Mouse (Mus musculus): ENCODE measurements around the gene Prodh2. TPM values are rescaled to one million over a fixed set of nuclear protein-coding genes. Genes with fewer than 3 reads are reported as not detected.

Gene Prodh2
- polyA plus RNA-seq, 1 experiment from 2014 or later, result 0.37 TPM

- no peak for ATAC-seq (replicated peaks; ENCODE audit: insufficient number of reproducible peaks, low FRiP score, low TSS enrichment)
- Histone ChIP-seq H3K27me3 (ENCODE audit: control insufficient read depth, insufficient read depth, low read length) (no peaks in the 10 kb centered on the region), H3K9ac (ENCODE audit: low read depth, low read length) (no peak overlapping the region), H3K4me2 (no peak overlapping the region), H3K4me3 (ENCODE audit: low read depth, low read length) (no peak overlapping the region), H3K36me3 (ENCODE audit: control insufficient read depth, insufficient read depth, low read length) (peaks cover 19% of the 10 kb centered on the region), H3K9me3 (replicated peaks; ENCODE audit: control insufficient read depth, low read length) (no peaks in the 10 kb centered on the region), H3K4me1 (ENCODE audit: control insufficient read depth, insufficient read depth, low read length) (peaks cover 21% of the 10 kb centered on the region), H3K27ac (ENCODE audit: low read depth, low read length) (no peak overlapping the region)
- 91% methylated on average over 18 of the region's 18 CpGs for WGBS (ENCODE audit: insufficient replicate concordance)
Observed at GRCm38 (mm10) chr7:30556894-30557536, 63.6 kb downstream of the Prodh2 start.

GRCm38 (mm10) chr7:30557901-30558514 lies 64.6 kb downstream of the Prodh2 start:
- no peak for ATAC-seq (replicated peaks; ENCODE audit: insufficient number of reproducible peaks, low FRiP score, low TSS enrichment)
- H3K4me2 ChIP-seq, result peak overlapping the region; percentile 97

DNA sequence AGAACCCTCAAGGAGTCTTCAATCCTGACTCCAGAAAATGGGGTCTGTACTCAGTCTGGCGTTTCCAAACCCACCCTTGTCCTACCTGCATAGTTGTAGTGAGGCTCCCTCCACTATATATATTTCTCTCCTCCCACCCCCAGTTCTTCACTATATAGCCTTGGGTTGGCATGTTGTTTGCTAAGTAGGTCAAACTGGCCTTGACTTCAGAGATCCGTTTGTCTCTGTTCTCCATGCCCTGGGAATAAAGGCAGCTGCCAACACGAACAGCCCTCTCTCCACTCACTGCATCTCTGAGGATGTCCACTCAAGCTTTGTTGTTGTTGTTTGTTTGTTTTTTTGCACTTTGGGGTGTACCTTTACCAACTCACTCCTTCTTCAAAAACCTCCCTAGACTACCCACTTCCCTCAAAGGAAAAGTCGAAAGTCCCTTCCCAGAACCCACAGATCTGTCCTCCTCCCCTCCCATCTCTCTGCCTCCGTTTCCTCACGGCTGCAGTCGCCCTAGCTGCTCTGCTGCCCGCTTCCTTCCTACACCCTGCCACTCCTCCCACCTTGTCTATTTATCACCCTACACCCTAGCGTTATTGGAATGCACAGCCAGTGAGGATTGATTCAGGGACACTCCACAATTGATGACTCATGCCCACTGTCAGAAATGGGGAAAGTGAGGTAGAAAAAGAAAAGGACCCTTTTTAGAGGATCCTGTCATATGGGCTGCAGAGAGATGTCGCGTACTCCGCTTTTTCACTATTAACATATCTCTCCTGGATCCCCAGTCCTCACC lies 65.4 kb downstream of the Prodh2 start:
- WGBS (ENCODE audit: insufficient replicate concordance), result 15% methylated on average over 12 of the region's 12 CpGs

More at GRCm38 (mm10) chr7:30557901-30558514, 64.6 kb downstream of the Prodh2 start:
- 0 out of 2 replicates have a peak overlapping the region, but pooled peaks have one; percentile 78 for H3K9ac ChIP-seq (ENCODE audit: low read depth, low read length)
- no peak overlapping the region for H3K27ac ChIP-seq (ENCODE audit: low read depth, low read length)
- no peaks in the 10 kb centered on the region for H3K27me3 ChIP-seq (ENCODE audit: control insufficient read depth, insufficient read depth, low read length)
- H3K4me1 ChIP-seq (ENCODE audit: control insufficient read depth, insufficient read depth, low read length), result peaks cover 19% of the 10 kb centered on the region
- H3K36me3 ChIP-seq (ENCODE audit: control insufficient read depth, insufficient read depth, low read length), result peaks cover 19% of the 10 kb centered on the region
- H3K4me3 ChIP-seq (ENCODE audit: low read depth, low read length), result peak overlapping the region; percentile 64; the same call in 1 of the 2 replicates
- 86% methylated on average over 13 of the region's 13 CpGs for WGBS (ENCODE audit: insufficient replicate concordance)
- H3K9me3 ChIP-seq (replicated peaks; ENCODE audit: control insufficient read depth, low read length), result no peaks in the 10 kb centered on the region

DNA sequence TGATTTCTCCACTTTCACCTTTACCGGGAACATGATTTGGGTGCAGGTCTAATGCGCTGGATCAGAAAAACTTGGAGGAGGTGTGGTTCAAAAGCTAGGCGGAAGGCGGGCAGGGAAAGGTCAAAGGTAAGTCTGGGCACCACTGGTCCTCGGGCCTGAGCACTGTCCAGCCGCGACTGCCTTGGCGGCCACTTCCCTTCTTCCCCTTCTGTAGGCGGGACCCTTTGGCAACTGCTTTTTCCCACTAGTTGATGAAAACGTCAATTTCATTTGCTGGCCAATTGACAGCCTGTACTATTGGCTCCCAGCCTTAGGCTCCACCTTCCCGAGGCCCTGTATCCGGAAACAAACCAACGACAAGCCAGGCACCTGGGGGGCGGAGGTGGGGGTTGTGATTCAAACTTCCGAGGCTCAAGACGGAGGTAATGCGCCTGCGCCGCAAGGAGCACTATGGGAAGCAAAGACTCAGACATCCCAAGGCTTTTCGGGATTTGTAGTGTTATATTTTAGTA lies 66.1 kb downstream of the Prodh2 start, which contains the start of gene Lin37:
Lin37 (minus strand) TSS at position 396 of the 512 bp plus-strand sequence.
- H3K27me3 ChIP-seq (ENCODE audit: control insufficient read depth, insufficient read depth, low read length), result no peaks in the 10 kb centered on the region
- H3K9me3 ChIP-seq (replicated peaks; ENCODE audit: control insufficient read depth, low read length), result no peaks in the 10 kb centered on the region
- 0% methylated on average over 20 of the region's 20 CpGs for WGBS (ENCODE audit: insufficient replicate concordance)
- H3K4me1 ChIP-seq (ENCODE audit: control insufficient read depth, insufficient read depth, low read length), result peaks cover 17% of the 10 kb centered on the region
- H3K9ac ChIP-seq (ENCODE audit: low read depth, low read length), result peak within 1 kb of the TSS; percentile 78
- peaks cover 19% of the 10 kb centered on the region for H3K36me3 ChIP-seq (ENCODE audit: control insufficient read depth, insufficient read depth, low read length)
- peak; percentile 84 for ATAC-seq (replicated peaks; ENCODE audit: insufficient number of reproducible peaks, low FRiP score, low TSS enrichment)
- H3K4me3 ChIP-seq (ENCODE audit: low read depth, low read length), result peak within 1 kb of the TSS; percentile 64
- H3K4me2 ChIP-seq, result peak within 1 kb of the TSS; percentile 97
- peak within 1 kb of the TSS; percentile 1; the same call in 1 of the 2 replicates for H3K27ac ChIP-seq (ENCODE audit: low read depth, low read length)

More for the DNA sequence above, 65.4 kb downstream of the Prodh2 start:
- Histone ChIP-seq H3K4me2 (peak overlapping the region; percentile 97), H3K27me3 (ENCODE audit: control insufficient read depth, insufficient read depth, low read length) (no peaks in the 10 kb centered on the region), H3K4me1 (ENCODE audit: control insufficient read depth, insufficient read depth, low read length) (peaks cover 13% of the 10 kb centered on the region), H3K9ac (ENCODE audit: low read depth, low read length) (peak overlapping the region; percentile 78), H3K36me3 (ENCODE audit: control insufficient read depth, insufficient read depth, low read length) (peaks cover 19% of the 10 kb centered on the region), H3K27ac (ENCODE audit: low read depth, low read length) (peak overlapping the region; percentile 1; the same call in 1 of the 2 replicates), H3K9me3 (replicated peaks; ENCODE audit: control insufficient read depth, low read length) (no peaks in the 10 kb centered on the region), H3K4me3 (ENCODE audit: low read depth, low read length) (peak overlapping the region; percentile 64)
- no peak for ATAC-seq (replicated peaks; ENCODE audit: insufficient number of reproducible peaks, low FRiP score, low TSS enrichment)

DNA sequence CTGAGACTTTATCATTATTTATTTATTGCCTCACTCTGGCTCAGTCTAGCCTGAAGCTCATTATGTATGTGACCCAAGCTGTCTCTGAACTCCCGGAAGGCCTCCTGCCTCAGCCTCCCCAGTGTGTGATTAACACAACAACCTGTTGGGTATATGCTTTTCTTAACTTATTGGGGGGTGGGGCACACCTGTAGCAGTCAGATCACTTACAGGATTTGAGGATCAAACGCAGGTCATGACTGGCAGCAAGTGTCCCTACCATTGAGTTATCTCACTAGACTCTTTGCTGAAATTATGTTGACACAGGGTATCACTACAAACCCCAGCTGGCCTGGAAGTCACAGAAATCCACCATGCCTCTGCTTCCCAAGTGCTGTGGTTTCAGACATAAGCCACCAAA lies 66.9 kb downstream of the Prodh2 start:
- ATAC-seq (replicated peaks; ENCODE audit: insufficient number of reproducible peaks, low FRiP score, low TSS enrichment), result no peak
- Histone ChIP-seq H3K9ac (ENCODE audit: low read depth, low read length) (no peak overlapping the region; the same call in 1 of the 2 replicates), H3K36me3 (ENCODE audit: control insufficient read depth, insufficient read depth, low read length) (peaks cover 12% of the 10 kb centered on the region), H3K27me3 (ENCODE audit: control insufficient read depth, insufficient read depth, low read length) (no peaks in the 10 kb centered on the region), H3K4me2 (peak overlapping the region; percentile 97), H3K27ac (ENCODE audit: low read depth, low read length) (no peak overlapping the region), H3K4me1 (ENCODE audit: control insufficient read depth, insufficient read depth, low read length) (peaks cover 17% of the 10 kb centered on the region), H3K9me3 (replicated peaks; ENCODE audit: control insufficient read depth, low read length) (no peaks in the 10 kb centered on the region), H3K4me3 (ENCODE audit: low read depth, low read length) (0 out of 2 replicates have a peak overlapping the region, but pooled peaks have one; percentile 64)
- 63% methylated on average over 2 of the region's 2 CpGs for WGBS (ENCODE audit: insufficient replicate concordance)

DNA sequence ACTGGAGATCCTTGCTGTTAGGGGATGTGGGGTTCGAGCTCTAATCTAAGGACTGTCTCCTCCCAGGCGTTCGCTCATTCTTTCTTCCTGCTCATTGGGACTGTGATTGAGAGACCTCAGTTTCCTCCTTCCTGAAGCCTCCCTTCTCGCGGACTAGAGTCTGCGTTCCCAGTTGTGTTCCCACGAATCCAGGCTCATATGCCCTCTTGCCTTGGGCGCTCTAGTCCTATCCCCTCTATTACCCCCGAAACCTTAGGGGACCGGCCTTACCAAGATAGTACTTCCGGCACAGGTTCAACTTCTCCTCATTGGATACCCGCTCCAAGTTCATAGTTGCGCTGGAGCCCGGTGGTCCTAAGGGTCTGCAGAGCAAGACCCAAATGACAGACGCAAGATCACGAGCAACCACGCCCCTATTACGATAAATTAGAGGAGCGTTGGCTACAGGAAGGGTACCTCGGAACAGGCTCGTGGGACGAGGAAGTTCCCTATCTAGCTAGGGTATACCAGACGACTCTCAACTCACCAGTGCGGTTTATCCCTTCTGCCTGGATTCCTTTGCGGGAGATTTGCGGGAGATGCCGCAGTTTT lies 69.2 kb downstream of the Prodh2 start:
- 2% methylated on average over 27 of the region's 27 CpGs for WGBS (ENCODE audit: insufficient replicate concordance)
- no peak for ATAC-seq (replicated peaks; ENCODE audit: insufficient number of reproducible peaks, low FRiP score, low TSS enrichment)

More for the DNA sequence above, 69.2 kb downstream of the Prodh2 start:
- Histone ChIP-seq H3K4me2 (peak overlapping the region; percentile 84), H3K27me3 (ENCODE audit: control insufficient read depth, insufficient read depth, low read length) (no peaks in the 10 kb centered on the region), H3K36me3 (ENCODE audit: control insufficient read depth, insufficient read depth, low read length) (no peaks in the 10 kb centered on the region; the same call in 1 of the 2 replicates), H3K9ac (ENCODE audit: low read depth, low read length) (peak overlapping the region; percentile 75), H3K27ac (ENCODE audit: low read depth, low read length) (peak overlapping the region; percentile 98), H3K9me3 (replicated peaks; ENCODE audit: control insufficient read depth, low read length) (no peaks in the 10 kb centered on the region), H3K4me3 (ENCODE audit: low read depth, low read length) (peak overlapping the region; percentile 79), H3K4me1 (ENCODE audit: control insufficient read depth, insufficient read depth, low read length) (peaks cover 17% of the 10 kb centered on the region)
